17 mouse cellular contexts compared by ENCODE assay signal in the genomic region with DNA sequence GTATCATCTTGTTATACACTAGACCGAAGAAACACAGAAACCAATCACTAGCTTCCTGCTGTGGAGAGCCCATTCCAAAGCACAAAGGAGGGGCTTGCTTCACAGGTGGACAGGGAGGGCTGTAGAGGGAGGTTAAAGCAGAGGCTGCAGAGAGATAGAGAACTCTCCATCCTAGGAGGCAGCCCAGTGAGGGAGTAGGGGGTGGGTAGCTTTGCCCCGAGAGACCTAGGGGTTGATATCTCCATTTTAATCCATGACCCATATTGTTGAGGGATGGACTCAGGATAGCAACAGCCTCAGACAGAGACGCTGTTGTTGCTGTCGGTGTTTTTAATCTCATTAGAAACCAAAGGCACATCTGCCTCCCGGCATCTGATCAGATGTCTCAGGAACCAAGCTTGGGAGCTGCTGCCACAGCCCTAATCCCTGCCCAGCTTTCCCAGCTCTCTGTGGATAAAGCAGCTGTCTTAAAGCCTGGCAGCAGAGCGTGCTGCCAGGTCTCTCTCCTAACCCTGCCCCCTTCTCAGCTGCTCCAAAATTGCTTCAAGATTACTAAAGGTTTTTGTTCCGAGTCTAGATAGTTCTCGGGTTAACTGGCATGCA. TPM values are rescaled to one million over a fixed set of nuclear protein-coding genes. Genes with fewer than 3 reads are reported as not detected.
A peak's percentile ranks its signal among the peaks of the same experiment; 100 is the strongest.
DNase-seq lines count a peak whose midpoint lies in the region; ATAC-seq lines count a peak whose summit lies in the region.
"Had no signal": no experiment of that assay in that cellular context is flagged by ENCODE, and none has a peak within 500 bp of the region (broad histone marks: within the 10 kb centered on the region; RNA-seq: fewer than 3 reads in every experiment).

No protein-coding gene starts in this region.

- H3K9ac ChIP-seq in embryonic facial prominence, embryonic 12.5 days: no peak overlapping the region
- H3K9ac ChIP-seq in hindbrain, embryonic 13.5 days: 0 out of 2 replicates have a peak overlapping the region, but pooled peaks have one; percentile 2
- no peak overlapping the region for H3K9ac ChIP-seq in midbrain, embryonic 14.5 days (replicated peaks; ENCODE audit: low read length)
- H3K9ac ChIP-seq: embryonic facial prominence, embryonic 13.5 days; liver, postnatal 0 days had no signal

- H3K27ac ChIP-seq in embryonic facial prominence, embryonic 12.5 days: no peak overlapping the region
- no peak overlapping the region for H3K27ac ChIP-seq in embryonic facial prominence, embryonic 10.5 days (replicated peaks)
- H3K27ac ChIP-seq in hindbrain, embryonic 13.5 days: peak overlapping the region; percentile 69
- H3K27ac ChIP-seq in midbrain, embryonic 14.5 days (replicated peaks; ENCODE audit: low read depth, low read length): peak overlapping the region; percentile 21
- H3K27ac ChIP-seq: kidney, postnatal 0 days had no signal

- H3K9me3 ChIP-seq in embryonic facial prominence, embryonic 12.5 days: no peaks in the 10 kb centered on the region
- no peaks in the 10 kb centered on the region for H3K9me3 ChIP-seq in embryonic facial prominence, embryonic 10.5 days
- no peaks in the 10 kb centered on the region for H3K9me3 ChIP-seq in hindbrain, embryonic 13.5 days
- H3K9me3 ChIP-seq in midbrain, embryonic 14.5 days (ENCODE audit: control insufficient read depth, low read length): no peaks in the 10 kb centered on the region
- H3K9me3 ChIP-seq: embryonic facial prominence, embryonic 13.5 days had no signal

- ATAC-seq in embryonic facial prominence, embryonic 12.5 days (ENCODE audit: insufficient number of reproducible peaks, insufficient read depth, low FRiP score, low TSS enrichment): 0 out of 2 replicates have a peak, but pooled peaks have one; percentile 49
- 0 out of 2 replicates have a peak, but pooled peaks have one; percentile 46 for ATAC-seq in hindbrain, embryonic 13.5 days (ENCODE audit: low FRiP score)
- ATAC-seq in midbrain, embryonic 14.5 days (ENCODE audit: low FRiP score, low TSS enrichment): no peak
- ATAC-seq: intestine, embryonic 16.5 days; liver, postnatal 0 days had no signal

- 22% methylated on average over 8 of the region's 8 CpGs for WGBS in embryonic facial prominence, embryonic 12.5 days
- WGBS in embryonic facial prominence, embryonic 10.5 days: 26% methylated on average over 8 of the region's 8 CpGs
- 41% methylated on average over 8 of the region's 8 CpGs for WGBS in hindbrain, embryonic 13.5 days
- 7% methylated on average over 8 of the region's 8 CpGs for WGBS in midbrain, embryonic 14.5 days

- DNase-seq in embryonic facial prominence, embryonic 10.5 days (ENCODE audit: low spot score): no peak
- peak; percentile 57 for DNase-seq in NIH3T3 (ENCODE audit: low read depth)
- DNase-seq in midbrain, embryonic 14.5 days: peak; percentile 66
- DNase-seq in adrenal gland, postnatal 4 days (ENCODE audit: low spot score in 2 of 2): no peak
- no peak for DNase-seq in ovary, adult 18-20 months (ENCODE audit: low spot score)
- DNase-seq in thymus, postnatal 0 days (ENCODE audit: low spot score): no peak
- DNase-seq: cerebellum, adult 9-11 months; heart, adult 11 months; layer of hippocampus, adult 9-11 months; liver, postnatal 0 days; lung, postnatal 36 days; spleen, adult 18-20 months had no signal

- peaks cover 29% of the 10 kb centered on the region for H3K4me1 ChIP-seq in embryonic facial prominence, embryonic 12.5 days
- peaks cover 27% of the 10 kb centered on the region for H3K4me1 ChIP-seq in embryonic facial prominence, embryonic 10.5 days
- H3K4me1 ChIP-seq in hindbrain, embryonic 13.5 days (replicated peaks): peaks cover 36% of the 10 kb centered on the region
- H3K4me1 ChIP-seq in midbrain, embryonic 14.5 days (ENCODE audit: control insufficient read depth, insufficient read depth, low read length): peaks cover 26% of the 10 kb centered on the region

- H3K36me3 ChIP-seq in embryonic facial prominence, embryonic 12.5 days: peaks cover 15% of the 10 kb centered on the region; the same call in 1 of the 2 replicates
- peaks cover 23% of the 10 kb centered on the region for H3K36me3 ChIP-seq in embryonic facial prominence, embryonic 10.5 days (replicated peaks)
- peaks cover 77% of the 10 kb centered on the region for H3K36me3 ChIP-seq in hindbrain, embryonic 13.5 days
- H3K36me3 ChIP-seq in midbrain, embryonic 14.5 days (ENCODE audit: control insufficient read depth, insufficient read depth, low read length): peaks cover 57% of the 10 kb centered on the region

- no peaks in the 10 kb centered on the region for H3K27me3 ChIP-seq in embryonic facial prominence, embryonic 12.5 days
- H3K27me3 ChIP-seq in embryonic facial prominence, embryonic 10.5 days (replicated peaks; ENCODE audit: low read depth, poor library complexity, severe bottlenecking): no peaks in the 10 kb centered on the region
- no peaks in the 10 kb centered on the region for H3K27me3 ChIP-seq in hindbrain, embryonic 13.5 days
- no peaks in the 10 kb centered on the region for H3K27me3 ChIP-seq in midbrain, embryonic 14.5 days (ENCODE audit: control insufficient read depth, insufficient read depth, low read length)
- H3K27me3 ChIP-seq: embryonic facial prominence, embryonic 13.5 days had no signal

- 0 out of 2 replicates have a peak overlapping the region, but pooled peaks have one; percentile 2 for H3K4me2 ChIP-seq in embryonic facial prominence, embryonic 12.5 days (replicated peaks)
- no peak overlapping the region for H3K4me2 ChIP-seq in hindbrain, embryonic 13.5 days
- no peak overlapping the region for H3K4me2 ChIP-seq in midbrain, embryonic 14.5 days (ENCODE audit: low read length)
- H3K4me2 ChIP-seq: embryonic facial prominence, embryonic 13.5 days had no signal

- H3K4me3 ChIP-seq in embryonic facial prominence, embryonic 12.5 days: no peak overlapping the region
- H3K4me3 ChIP-seq in embryonic facial prominence, embryonic 10.5 days: no peak overlapping the region
- no peak overlapping the region for H3K4me3 ChIP-seq in hindbrain, embryonic 13.5 days
- no peak overlapping the region for H3K4me3 ChIP-seq in midbrain, embryonic 14.5 days (replicated peaks; ENCODE audit: low read depth, low read length)
- H3K4me3 ChIP-seq: embryonic facial prominence, embryonic 13.5 days had no signal

RNA-seq across cellular contexts. Expression of gene Olfm1, which starts 34.9 kb away (rescaled TPM):
- polyA plus RNA-seq in embryonic facial prominence, embryonic 12.5 days (2016; fragmentation: Nextera tagmentation; extraction: Ambion mirVana): 34.5 and 36.8 TPM in 2 replicates
- polyA plus RNA-seq in embryonic facial prominence, embryonic 10.5 days (2016; fragmentation: Nextera tagmentation; extraction: Ambion mirVana): 16.8 and 20.4 TPM in 2 replicates
- 267 and 274 TPM in 2 replicates for polyA plus RNA-seq in hindbrain, embryonic 13.5 days (2015; fragmentation: Nextera tagmentation; extraction: Ambion mirVana)
- 295 and 301 TPM in 2 replicates for polyA plus RNA-seq in midbrain, embryonic 14.5 days (2014; fragmentation: Nextera tagmentation; extraction: Ambion mirVana)
- total RNA-seq in adrenal gland, postnatal 4 days (2021): 10 to 100 TPM; 39.6 to 49.0 TPM
- polyA plus RNA-seq in thymus, postnatal 0 days (2015; fragmentation: Nextera tagmentation; extraction: Ambion mirVana): 2.5 and 2.7 TPM in 2 replicates

Comparison
In these comparisons a context has a peak if more than half of its experiments do, and no peak if none do; other contexts are left out.
1. H3K27ac ChIP-seq: peak in hindbrain, embryonic 13.5 days (single experiment) and midbrain, embryonic 14.5 days (single experiment); none in embryonic facial prominence, embryonic 12.5 days (single experiment) and embryonic facial prominence, embryonic 10.5 days (single experiment).
2. DNase-seq: peak in NIH3T3 (single experiment) and midbrain, embryonic 14.5 days (single experiment); none in embryonic facial prominence, embryonic 10.5 days (single experiment), adrenal gland, postnatal 4 days (0 of 2), ovary, adult 18-20 months (single experiment) and thymus, postnatal 0 days (single experiment).